Mouse (Mus musculus) erythroblast, adult 5-6 weeks (primary cell): ENCODE measurements at regions not wholly inside any gene's neighbourhood (a gene's known extent, or its start where the extent isn't known, plus 50 kb on each side); places are given as distances from the start of the nearest gene placed in this dataset.
A peak's percentile ranks its signal among the peaks of the same experiment; 100 is the strongest.

Experiments used
- ATAC-seq: replicated peaks from 2 replicates; pipeline ENCODE4 v1.8.0; 2016; ENCODE audit warnings: moderate number of reproducible peaks, mild to moderate bottlenecking, moderate TSS enrichment, inconsistent platforms; ENCODE audit not compliant: poor library complexity, low FRiP score, severe bottlenecking

DNA sequence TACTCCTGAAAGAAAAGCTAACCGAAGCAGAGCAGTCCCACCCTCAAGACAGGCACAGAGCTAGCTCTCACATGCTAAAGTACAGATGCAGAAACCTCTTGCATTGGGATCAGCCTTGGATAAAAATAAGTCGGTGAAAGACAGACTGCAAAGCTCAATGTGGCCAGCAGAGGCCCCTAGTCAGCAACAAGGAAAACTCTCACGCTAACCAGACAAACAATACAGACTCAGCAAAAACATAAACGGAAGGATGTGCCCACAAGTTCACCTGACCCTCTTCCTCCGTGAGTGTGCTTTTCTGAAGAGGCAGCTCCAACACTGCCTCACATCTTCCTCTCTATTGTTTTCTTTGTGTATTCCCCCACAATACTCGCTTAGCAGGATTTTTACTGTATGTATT is 77.8 kb downstream of the Rpia start:
- ATAC-seq = peak; percentile 92

DNA sequence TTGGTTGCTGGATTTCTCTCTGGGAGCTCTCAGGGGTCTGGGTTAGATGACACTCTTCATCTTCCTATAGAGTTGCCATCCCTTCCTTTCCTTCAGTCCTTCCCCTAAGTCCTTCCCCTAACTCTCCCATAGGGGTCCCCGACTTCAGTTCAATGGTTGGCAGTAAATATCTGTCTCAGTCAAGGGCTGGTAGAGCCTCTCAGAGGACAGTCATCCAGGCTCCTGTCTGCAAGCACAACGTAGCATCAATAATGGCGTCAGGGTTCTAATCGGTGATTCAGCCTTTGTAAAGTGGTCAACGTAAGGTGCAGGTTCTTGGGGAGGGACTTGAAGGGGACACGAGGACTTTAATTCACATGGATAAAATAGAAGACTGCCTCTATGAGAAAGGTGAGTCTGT is 78.4 kb downstream of the Rpia start:
- no peak for ATAC-seq

DNA sequence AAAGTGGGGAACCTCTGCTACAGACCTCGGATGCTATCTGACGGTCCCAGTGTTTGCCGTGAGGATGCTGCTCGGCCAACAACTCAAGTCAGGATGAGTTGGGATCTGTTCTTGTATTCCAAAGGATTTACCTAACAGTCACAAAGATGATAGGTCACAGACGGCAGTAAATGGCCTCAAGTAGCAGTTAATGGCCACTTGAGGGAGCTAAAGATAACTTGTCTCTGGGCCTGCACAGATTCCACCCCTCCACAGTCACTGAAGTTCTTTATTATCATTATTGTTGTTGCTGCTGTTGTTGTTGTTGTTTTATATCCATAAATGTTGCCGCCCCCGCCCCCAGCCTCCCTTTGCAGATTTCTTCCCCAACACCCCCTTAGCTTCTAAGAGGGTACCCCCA is 78.9 kb downstream of the Rpia start:
- ATAC-seq = 0 out of 2 replicates have a peak, but pooled peaks have one; percentile 46

DNA sequence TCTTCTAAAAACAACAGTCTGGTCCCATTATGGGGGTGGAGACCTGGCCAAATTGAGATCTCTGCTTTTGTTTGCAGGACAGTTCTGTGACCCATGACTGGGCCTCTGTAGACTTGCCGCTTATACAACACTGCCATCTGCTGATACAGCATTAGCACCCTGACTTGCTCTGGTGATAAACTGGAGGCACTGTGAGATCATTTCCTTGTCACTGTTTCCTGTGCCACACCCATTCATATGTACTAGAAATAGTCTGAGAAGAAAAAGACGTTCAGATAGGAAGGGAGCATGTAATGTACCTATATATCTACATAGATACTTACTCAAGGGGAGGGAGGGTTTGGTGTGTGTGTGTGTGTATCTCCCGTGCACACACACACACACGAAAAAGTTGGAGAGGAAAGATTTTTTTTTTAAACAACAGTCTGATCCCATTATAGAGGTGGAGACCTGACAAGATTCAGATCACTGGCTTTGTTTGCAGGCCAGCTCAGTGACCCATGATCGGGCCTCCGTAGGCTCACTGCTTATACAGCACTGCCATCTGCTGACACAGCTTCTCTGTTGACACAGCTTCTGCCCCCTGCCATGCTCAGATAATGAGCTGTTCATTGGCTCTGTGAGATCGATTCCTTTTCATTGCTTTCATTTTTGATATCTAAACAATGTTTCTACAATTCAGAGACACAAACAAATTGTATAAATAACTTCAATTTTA is 82.5 kb downstream of the Rpia start:
- peak; percentile 80 for ATAC-seq

DNA sequence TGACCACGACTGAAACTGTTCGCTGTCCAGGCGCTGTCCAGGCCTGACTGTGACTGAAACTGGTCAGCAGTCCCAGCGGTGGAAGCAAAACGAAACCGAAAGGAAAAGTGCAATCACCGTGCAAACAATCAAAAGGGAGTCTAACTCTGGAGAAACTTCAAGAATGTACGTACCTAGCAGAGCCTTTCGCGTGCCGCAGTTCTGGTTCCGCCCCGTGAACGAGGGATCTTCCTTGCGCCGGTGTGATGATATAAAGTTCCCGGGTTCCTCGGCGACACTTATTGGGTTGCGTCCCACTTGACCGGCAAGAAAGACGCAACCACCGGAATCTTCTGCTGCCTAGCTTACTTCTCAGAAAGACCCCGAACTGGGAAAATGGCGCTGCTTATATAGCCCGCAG is 96.4 kb downstream of the Rpia start:
- ATAC-seq = no peak
